Mouse (Mus musculus) B cell, adult 2 months (primary cell): ENCODE results near the gene Gbgt1.

Source experiments
- DNase-seq, 2 experiments: peaks; one replicate each; pipeline ENCODE4 v3.0.0; 2022

Gene Gbgt1

DNA sequence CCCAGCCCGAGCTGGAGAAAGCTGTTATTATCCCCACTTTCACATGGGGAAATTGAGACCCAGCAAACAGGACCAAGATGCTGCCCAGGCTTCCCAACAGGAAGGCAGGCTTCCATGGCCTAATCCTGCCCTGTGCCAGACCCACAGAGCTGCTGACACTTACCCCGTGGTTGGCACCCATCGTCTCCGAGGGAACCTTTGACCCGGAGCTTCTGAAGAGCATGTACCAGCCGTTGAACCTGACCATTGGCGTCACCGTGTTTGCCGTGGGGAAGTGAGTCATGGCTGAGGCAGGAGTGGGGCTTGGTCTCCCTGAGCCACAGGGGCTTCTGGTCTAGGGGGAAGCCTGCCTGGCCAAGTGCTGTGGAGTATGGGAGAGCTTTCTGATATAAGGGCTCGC is 6.3 kb downstream of the Gbgt1 start:
- peak in 1 of 2 experiments; percentile 0 for DNase-seq

DNA sequence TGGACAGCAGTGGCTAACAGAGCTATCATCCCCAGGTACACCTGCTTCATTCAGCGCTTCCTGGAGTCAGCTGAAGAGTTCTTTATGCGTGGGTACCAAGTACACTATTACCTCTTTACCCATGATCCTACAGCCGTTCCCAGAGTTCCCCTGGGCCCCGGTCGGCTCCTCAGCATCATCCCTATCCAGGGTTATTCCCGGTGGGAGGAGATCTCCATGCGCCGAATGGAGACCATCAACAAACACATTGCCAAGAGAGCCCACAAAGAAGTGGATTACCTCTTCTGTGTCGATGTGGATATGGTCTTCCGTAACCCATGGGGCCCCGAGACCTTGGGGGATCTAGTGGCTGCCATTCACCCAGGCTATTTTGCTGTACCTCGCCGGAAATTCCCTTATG is 8.0 kb downstream of the Gbgt1 start:
- DNase-seq, result peak in 1 of 2 experiments; percentile 0

DNA sequence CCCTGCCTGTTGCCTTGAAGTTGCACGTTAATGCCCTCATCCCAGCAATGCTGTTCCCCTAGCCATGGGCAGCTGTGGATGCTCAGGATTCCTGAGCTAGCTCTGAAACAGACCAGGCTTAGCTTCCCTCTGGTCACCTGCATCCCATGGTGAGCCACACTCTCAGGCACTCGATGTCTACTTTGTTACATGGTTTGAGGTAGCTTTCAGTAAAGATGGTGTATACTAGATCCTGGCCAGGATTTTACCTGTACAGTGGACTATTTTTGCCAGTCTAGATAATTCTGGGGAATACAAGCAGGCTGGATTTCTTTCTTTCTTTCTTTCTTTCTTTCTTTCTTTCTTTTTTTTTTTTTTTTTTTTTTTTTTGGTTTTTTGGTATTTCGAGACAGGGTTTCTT is 9.1 kb downstream of the Gbgt1 start, which contains the start of gene Gm10134:
Gm10134 (plus strand) TSS at position 301 of the 400 bp plus-strand sequence.
- no peak for DNase-seq

DNA sequence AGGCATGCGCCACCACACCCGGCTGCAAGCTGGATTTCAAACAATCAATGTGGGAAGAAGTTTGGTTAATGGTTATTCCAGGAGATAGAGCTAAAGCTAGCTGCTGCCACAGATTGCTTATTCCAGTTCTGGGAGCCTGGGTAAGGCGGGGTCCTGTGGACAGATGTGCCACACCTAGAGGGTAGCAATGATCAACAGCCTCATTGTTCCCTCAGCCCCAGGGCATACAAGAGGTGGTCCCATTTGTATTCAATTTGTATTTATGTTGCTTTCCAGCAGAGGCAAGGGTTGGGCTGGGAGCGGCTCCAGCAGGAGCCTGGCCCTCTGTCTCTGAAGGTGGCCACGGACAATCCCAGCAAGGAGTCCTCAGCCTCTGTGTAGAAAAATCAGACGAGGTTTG is 9.6 kb downstream of the Gbgt1 start:
- DNase-seq, result peak in 1 of 2 experiments; percentile 0

DNA sequence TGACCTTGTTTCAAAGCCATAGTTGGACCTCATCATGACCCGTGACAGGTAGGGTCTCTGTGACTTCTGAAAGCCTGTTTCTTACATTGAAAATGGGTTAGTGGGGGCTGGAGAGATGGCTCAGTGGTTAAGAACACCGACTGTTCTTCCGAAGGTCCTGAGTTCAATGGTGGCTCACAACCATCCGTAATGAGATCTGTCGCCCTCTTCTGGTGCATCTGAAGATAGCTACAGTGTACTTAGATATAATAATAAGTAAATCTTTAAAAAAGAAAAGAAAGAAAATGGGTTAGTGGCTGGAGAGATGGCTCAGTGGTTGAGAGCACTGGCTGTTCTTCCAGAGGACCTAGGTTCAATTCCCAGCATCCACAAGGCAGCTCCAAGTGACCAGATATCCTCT is 14.9 kb downstream of the Gbgt1 start:
- DNase-seq, result peak in 1 of 2 experiments; percentile 43

DNA sequence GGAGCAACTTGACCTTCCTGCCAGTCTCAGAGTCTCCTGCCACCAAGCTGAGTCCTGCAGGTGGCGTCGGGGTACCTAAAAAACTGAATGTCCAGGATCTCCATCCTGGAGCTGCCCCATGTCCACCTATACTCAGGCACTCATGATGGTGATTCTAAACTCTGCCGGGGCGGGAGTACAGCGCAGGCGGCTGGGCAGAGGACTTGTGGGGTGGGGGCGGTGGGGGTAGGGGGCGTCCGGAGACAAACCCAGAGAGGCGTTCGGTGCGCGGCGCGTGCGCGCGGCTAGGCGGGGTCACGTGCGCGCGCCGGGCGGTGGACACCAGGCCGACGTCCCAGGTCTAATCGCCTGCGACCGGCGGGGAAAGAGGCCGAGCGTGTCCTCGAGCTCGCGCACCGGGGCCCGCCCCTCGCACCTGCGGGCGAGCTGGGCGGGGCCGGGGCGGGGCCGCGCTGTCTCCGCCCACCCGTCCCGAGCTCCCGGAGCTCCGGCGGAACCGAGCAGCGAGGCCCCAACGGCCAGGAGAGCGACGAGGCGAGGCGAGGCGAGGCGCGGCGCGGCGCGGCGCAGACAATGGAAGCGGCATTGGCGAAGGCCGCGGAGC is 16.2 kb downstream of the Gbgt1 start, which contains the start of gene Ralgds:
Ralgds (plus strand) TSS at position 328 of the 604 bp plus-strand sequence.
- peak; percentile 70 to 75 for DNase-seq

DNA sequence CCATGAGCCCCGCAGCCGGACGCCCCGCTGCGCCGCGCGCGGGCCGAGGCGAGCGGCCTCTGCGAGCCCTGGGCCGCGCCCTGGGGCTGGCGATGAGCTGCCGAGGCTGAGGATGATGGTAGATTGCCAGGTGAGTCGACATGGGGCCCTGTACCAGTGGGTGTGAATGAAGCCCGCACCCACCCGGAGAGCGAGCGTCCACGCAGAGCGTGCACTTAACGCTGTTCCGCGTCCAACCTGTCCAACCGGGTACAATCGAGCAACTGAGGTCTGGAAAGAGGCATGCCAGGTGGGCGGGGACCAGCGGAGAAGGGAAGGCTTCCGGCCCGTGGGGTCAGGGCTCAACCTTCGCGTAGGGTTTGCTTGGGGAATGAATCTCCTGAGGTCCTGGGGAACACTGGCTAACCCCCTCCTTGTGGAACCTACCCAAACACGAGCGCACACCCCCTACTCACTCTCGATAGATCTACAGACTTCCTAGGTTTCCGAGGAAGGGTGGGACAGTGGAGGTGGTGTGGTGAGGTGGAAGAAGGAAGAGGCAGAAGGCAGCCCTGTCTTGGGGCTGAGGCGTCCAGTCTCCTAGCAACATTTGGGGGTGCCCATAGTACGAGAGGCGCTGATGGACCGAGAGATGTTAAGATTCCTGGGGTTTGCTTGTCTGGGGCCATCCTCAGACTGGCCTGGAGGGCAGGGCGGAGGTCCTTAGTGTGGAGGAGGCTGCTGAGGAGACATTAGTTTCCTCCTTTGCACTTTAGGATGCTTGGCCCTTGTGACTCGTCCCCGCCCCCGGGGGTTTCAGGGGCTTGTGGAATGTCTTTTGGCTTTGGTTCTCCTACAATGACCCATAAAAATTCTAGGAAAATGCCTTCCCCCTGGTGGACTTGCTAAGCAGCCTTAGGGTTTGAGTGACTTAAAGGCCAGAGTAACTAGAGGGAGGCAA is 17.0 kb downstream of the Gbgt1 start:
- peak; percentile 64 to 68 for DNase-seq

DNA sequence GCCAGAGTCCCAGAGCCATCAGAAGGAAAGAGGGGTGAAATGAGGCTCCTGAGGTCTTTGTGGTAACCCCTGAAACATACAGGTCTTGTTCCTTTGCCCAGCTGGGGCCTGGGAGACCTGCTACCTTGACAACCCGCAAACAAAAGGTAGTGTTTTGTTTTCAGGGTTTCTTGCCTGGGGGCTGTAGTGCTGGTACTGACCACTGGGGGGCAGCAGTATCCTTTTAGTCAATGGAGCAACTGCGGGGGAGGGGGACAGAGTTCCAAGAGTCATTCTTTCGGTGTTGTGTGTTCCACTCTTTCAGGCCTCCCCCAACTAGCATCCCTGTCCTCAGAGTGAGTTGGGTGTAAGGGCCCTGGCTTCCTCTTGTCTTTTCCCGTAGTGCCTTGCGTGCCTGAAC is 17.8 kb downstream of the Gbgt1 start:
- peak; percentile 98 to 99 for DNase-seq

DNA sequence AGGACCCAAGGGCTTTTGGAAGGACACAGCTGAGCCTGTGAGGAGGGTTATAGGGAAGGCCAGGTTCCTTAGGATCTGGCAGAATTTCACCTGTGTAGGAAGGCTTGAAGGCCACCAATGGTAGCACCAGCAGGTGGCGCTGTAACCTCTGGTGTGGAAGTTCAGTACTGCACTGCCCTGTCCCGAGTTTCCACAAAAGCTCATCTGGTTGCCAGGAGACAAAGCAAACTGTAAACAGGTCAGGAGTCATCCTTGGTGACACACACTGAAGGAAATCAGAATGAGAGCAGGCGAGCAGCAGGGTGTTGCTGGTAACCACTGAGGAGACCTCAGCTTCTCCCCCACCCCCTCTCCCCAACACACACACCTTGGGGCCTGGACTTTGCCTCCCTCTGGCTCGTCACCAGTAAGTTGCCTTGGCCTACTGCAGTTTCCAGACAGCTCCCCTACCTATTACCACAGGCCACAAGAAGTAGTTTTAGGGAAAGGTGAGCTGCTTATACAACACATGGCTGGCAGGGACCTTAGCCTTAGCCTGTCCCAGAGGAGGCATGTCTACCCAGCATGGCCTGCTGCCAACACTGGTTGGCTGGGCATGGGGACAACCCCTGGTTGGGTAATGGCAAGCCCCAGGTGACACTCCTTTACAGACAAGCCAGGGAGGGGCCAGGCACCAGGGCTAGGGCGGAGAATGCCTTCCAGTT is 20.7 kb downstream of the Gbgt1 start:
- peak; percentile 93 to 94 for DNase-seq

DNA sequence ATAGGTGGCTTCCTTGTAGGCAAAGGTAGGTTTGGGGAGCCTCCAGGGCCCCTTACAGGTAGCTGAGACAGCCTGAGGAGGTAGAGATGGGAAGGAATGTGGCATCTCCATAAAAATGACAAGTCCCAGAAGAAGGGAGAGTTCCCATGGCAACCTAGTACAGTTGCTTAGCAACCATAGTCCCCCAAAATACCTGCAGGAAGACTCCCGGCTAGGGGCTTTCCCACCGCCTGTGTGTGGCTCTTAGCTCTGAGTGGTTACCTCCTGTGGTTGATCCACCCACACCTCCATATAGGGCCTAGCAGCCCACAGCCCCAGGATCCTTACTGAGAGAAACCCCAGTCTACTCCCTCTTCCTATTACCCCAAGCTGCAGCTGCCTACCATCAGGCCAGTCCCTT is 21.5 kb downstream of the Gbgt1 start:
- DNase-seq, result peak; percentile 62 to 69

DNA sequence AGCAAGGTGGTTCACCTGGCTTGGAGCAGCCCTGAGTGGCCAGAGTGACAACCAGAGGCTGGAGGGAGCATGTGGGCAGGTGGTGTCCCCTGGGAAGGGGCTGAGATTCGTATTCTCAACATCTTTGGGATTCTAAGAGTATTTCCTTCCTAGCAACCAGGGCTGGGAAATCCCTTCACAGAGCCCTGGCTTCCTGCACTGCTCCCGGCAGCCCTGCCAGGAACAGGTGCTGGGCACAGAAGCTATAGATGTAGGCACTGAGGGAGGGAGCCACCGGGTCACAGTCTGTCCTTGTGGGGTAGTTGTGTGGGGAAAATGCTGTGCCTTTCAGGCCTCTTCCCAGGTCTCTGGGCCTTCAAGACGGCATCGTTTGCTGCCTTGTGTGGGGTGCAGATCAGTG is 23.9 kb downstream of the Gbgt1 start:
- no peak for DNase-seq

DNA sequence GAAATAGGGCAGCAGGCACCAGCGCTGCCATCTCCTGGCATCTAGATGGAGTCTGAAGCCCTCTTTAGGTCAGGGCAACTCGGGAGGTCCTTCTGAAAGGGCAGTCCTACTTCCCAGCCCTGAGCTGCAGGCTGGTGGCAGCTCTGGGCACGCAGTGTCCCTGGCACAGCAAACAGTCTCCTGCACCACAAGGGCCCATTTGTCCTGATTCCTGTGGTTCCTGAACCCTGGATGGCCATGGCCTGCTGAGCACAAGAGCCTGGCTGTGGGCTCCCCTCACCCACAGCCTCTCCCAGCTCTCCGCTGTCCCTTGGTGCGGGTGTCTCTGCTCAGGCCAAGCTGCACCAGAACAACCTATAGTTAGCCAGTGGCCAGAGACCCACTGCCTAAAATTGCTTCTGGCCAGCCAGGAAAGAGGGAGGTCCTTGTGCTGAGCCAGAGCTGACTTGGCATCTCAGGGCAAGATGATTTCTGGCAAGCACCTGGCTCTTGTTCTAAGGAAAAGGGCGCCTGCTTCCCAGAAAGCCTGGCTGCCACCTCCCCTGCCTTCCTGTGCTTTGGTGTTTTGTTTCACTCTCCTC is 25.0 kb downstream of the Gbgt1 start:
- no peak for DNase-seq

DNA sequence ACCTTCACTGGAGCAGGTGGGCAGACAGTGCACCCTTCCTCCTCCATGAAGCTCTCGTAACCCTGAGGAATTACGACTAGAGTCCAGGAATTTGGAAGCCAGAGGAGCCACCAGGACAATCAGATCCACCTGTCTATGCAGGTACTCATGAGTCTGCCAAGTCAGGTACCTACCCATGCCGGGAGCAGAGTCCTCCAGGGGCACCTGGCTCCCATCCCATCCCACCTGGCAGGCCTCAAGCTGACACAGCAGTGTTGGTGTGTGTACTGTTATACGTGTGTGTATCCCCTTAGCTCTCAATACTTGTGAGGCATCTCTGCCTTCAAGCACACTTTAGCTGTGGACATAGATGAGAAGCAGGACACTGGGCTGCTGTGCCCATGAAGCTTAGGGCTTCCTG is 25.5 kb downstream of the Gbgt1 start:
- DNase-seq, result no peak

DNA sequence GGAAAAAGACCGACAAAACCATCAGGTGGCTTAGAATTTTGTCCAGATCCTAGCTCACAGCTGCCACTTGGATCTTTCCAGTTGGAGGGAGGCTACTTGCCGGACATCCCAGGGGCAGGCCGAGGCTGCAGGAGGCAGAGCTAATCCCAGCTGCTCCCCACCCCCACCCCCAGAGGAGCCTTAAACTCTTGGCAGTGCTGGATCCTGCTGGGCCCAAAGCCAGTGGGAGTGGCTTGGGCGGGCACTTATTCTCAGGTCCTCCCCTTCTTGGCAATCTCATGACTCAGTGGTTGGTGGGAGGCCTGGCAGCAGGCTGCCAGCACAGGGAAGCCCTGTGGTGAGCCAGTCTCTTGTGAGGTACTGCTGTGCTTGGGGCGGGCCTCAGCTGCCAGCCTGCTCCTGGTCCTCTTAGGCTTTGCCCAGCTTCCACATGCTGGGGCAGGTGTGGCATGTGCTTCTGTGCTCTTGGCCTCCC is 27.0 kb downstream of the Gbgt1 start:
- DNase-seq, result no peak

DNA sequence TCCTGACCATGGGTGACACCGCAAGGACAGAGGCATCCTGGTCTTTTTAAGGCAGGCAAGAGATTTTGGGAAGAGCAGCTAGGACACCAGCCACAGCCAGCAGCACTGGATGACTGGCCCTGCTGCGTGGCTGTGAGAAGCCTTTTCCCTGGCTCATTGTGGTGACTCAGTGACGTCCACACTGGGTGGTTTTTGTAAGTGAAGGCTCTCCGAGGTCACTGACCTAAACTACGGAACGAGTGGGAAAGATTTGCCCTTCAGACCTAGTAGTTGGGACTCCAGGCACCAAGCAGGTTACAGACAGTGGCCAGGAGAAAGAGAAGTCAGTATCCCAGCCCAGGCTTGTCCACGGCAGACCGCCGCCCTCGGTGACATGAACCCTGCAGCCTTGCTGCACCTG is 27.7 kb downstream of the Gbgt1 start:
- no peak for DNase-seq

DNA sequence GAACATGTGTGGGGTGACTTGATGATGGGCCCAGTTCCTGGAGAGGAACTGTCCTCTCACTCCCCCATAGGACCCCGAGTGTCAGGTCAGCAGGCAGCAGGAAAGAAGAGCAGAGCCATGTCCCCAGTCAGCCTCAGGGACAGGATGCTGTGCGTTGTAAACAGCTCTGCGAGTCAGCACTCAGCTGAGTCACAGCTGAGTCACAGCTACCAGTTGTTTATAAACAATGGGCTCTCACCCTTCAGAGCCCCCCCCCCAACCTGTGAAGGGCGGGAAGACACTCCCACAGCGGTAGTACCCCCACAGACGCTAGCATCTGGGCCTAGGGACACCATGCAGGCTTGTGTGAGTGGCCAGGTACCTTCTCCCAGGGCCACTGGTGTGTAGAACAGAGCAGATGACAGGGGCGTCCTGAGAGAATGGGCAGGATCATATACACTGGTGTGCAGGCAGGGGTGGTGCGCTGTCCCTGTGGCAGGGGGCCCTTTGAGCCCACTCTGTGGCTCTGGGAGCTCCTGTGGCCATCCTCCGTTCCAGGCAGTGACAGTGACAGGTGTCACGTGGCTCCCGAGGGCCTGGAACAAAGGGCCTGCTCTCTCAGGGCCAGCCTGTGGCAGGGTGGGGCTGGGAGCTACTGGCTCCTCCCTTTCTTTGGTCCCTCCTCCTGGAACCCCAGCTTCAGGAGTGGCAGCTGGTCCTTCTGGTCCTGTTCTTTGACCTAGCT is 28.7 kb downstream of the Gbgt1 start:
- peak; percentile 55 to 57 for DNase-seq

DNA sequence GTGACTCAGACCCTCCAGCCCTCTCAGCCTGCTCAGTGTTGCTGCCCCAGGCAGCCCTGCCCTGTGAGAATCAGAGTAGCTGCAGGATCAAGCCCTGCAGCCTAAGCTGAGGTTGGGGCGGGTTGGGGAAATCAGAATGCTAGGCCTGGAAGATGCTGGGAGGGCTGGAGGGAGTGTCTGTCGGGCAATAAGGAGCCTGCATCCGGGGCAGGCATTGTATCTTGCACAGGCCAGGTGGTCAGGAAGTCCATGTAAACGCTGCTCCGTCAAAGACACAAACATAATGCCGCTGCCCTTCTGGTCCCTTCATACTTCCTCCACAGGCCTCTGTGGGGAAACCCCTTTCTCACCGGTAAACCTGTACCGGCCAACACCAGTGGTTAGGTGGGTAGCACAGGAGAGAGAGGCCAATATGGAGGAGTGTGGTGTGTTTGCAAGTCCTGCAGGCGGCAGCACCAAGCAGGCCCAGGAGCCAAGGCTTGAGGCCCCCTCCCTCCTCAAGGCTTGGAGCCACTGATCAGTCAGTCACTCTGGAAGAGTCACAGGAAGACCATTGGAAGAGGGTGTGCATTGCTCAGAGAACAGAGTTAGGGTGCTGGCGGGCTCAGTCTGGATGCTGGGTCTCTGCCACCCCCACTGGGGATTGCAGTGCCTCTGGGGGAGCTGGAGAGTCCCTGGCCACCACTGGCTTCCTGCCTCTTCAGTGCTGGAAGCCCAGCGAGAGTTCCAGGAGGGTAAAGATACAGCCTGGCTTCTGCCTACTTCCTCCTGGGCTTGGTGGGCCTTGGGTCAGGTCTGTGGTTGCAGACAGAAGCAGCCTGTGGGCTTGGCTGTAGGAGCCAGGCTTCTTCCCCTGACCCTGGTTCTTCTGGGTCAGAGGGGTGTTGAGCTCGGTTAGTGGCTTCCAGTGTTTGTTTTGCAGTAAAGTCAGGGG is 29.5 kb downstream of the Gbgt1 start:
- DNase-seq, result peak; percentile 66 to 74

DNA sequence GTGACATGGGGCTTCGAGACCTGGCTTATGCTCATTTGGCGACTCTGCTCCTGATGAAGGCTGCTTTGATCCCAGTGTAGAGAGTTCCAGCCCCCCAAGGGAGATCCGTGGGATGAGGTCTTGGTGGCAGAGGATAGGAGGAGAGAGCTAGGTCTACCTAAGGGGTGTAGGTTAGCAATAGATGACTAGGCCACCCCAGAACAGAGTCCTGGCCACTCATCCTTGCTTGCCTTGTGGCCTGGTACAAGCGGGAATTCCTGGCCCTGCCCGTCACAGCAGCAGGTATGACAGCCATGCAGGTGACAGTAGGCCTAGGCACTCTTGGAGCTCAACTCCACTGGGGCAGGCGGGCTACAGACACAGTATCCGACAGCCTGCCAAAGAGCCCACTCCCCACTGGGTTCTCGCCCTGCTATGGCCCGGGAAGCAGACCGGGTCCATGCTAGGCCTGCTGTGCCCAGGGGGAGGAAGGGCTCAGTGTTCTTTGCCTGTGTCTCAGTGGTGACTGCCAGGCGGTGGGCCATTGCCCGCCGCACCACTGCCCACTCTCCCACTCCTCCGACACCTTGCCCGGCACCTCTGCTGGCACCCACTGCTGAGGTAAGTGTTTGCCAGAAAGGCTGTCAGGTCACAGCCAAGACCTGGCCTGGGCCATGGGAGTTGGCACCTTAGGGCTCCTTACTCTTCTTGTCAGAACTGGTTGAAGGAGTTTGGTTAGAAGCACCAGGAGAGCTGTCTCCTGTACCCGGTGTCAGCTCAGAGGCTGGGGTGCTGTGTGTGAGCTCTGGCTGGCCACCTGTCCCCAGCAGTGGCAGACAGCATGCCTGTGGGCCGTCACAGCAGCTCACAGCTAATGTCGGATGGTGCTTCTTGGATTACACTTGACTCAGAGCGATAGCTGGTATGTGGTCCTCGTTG is 31.0 kb downstream of the Gbgt1 start:
- DNase-seq, result no peak

DNA sequence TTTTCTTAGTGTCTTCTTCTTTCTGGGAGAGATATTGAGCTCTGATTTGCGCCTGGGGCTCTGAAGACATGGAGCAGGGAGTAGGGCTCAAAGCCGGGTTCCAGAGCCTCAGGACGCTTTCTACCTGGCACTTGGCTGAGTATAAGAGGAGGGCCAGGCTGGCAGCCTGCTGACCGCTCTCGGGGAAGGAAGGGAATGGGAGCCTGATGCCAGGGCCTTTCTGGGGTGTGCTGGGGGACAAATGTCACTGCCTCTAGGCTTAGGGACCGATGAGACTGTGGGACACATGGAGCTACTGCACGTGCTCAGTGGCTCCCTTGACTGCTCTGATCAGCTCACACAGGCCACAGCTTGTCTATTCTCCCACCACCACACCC is 31.7 kb downstream of the Gbgt1 start:
- no peak for DNase-seq

DNA sequence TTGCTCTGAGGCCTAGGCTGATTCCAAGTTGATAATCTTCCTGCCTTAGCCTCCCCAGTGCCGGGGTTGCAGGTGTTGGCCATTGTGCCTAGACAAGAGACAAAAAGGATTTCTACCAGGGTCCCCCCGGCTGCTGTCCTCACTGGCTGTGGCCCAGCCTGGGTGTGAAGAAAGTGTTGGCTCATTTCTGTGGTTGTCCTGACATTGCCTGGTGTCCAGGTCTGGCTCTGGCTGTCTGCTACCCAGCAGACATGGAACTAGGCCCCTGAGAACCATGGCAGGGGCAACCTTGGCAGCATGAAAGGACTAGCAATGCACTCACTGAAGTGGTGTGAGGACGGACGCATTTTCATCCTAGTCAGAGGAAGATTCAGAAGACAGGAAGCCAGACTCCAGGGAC is 33.2 kb downstream of the Gbgt1 start:
- no peak for DNase-seq
